Mouse (Mus musculus) MEL (cell line): ENCODE data around the gene Gatad2a. TPM values are rescaled to one million over a fixed set of nuclear protein-coding genes. Genes with fewer than 3 reads are reported as not detected.
"Not testable (repeated sequence)": the region's sequence is repeated elsewhere in the genome, so short reads cannot be mapped to it uniquely, and the experiment has no call there.

Source experiments
- DNase-seq: peaks from one replicate; pipeline ENCODE4 v3.0.0; 2011; ENCODE audit warnings: low read depth, low spot score
- H3K27ac ChIP-seq: 2 replicates; pipeline ENCODE4 v1.5.1; 2012; ENCODE audit warnings: low read depth, mild to moderate bottlenecking, control low read depth, low read length, moderate library complexity; ENCODE audit not compliant: control insufficient read depth
- H3K27me3 ChIP-seq, 2 experiments: fragments of 150-350 bp in 1 of 2; sonication (generic) in 1 of 2; 2 replicates each; pipeline ENCODE4 v1.6.1; 2012; ENCODE audit warnings: low read length in 2 of 2, mild to moderate bottlenecking in 2 of 2, improper control_type of control experiment in 1 of 2, moderate library complexity in 1 of 2; ENCODE audit not compliant: insufficient read depth in 2 of 2, control insufficient read depth in 1 of 2
- H3K36me3 ChIP-seq, 2 experiments: 2 replicates each; pipeline ENCODE4 v1.6.1; 2012 to 2014; ENCODE audit warnings: low read length in 2 of 2, improper control_type of control experiment in 1 of 2, inconsistent platforms in 1 of 2, mild to moderate bottlenecking in 1 of 2; ENCODE audit not compliant: insufficient read depth in 2 of 2, control insufficient read depth in 1 of 2
- H3K4me1 ChIP-seq, 2 experiments: fragments of 150-350 bp in 1 of 2; sonication (generic) in 1 of 2; 2 replicates each; pipeline ENCODE4 v1.6.1; 2012; ENCODE audit warnings: low read length in 2 of 2, improper control_type of control experiment in 1 of 2, mild to moderate bottlenecking in 1 of 2; ENCODE audit not compliant: insufficient read depth in 2 of 2, control insufficient read depth in 1 of 2
- H3K4me3 ChIP-seq, 2 experiments: fragments of 150-350 bp in 1 of 2; sonication (generic) in 1 of 2; 2 replicates each; pipeline ENCODE4 v1.5.1; 2012; ENCODE audit warnings: low read depth in 2 of 2, low read length in 2 of 2, mild to moderate bottlenecking in 2 of 2, moderate library complexity in 2 of 2, control low read depth in 1 of 2, improper control_type of control experiment in 1 of 2; ENCODE audit not compliant: control insufficient read depth in 1 of 2, insufficient read depth in 1 of 2
- H3K79me2 ChIP-seq: 2 replicates; pipeline ENCODE4 v1.6.1; 2012; ENCODE audit warnings: mild to moderate bottlenecking, low read length, moderate library complexity; ENCODE audit not compliant: control insufficient read depth, poor library complexity, insufficient read depth
- H3K9ac ChIP-seq: 2 replicates; pipeline ENCODE4 v1.6.1; 2012; ENCODE audit warnings: low read depth, mild to moderate bottlenecking, control low read depth, low read length, moderate library complexity; ENCODE audit not compliant: control insufficient read depth, poor library complexity, severe bottlenecking
- H3K9me3 ChIP-seq: fragments of 150-350 bp; sonication (generic); replicated peaks from 2 replicates; pipeline ENCODE4 v1.6.1; 2012; ENCODE audit warnings: mild to moderate bottlenecking, low read length, improper control_type of control experiment, moderate library complexity; ENCODE audit not compliant: insufficient read depth
- JUND ChIP-seq: IDR thresholded peaks from 2 replicates; pipeline ENCODE4 v1.6.1; 2011; ENCODE audit warnings: low read depth, mild to moderate bottlenecking, improper control_type of control experiment, low read length
- MAFK ChIP-seq: IDR thresholded peaks from 2 replicates; pipeline ENCODE4 v1.6.1; 2011; ENCODE audit warnings: low read depth, mild to moderate bottlenecking, low read length, improper control_type of control experiment, borderline replicate concordance
- MYB ChIP-seq: IDR thresholded peaks from 2 replicates; pipeline ENCODE4 v1.6.1; 2011; ENCODE audit warnings: mild to moderate bottlenecking, low read depth, low read length, improper control_type of control experiment
- POLR2A ChIP-seq, 2 experiments: IDR thresholded peaks; 2 replicates each; pipeline ENCODE4 v1.6.1; 2011 to 2012; ENCODE audit warnings: low read length in 2 of 2, mild to moderate bottlenecking in 2 of 2, control low read depth in 1 of 2, improper control_type of control experiment in 1 of 2, low read depth in 1 of 2, moderate library complexity in 1 of 2; ENCODE audit not compliant: control insufficient read depth in 1 of 2, insufficient read depth in 1 of 2, poor library complexity in 1 of 2
- POLR2AphosphoS2 ChIP-seq: IDR thresholded peaks from 2 replicates; pipeline ENCODE4 v1.6.1; 2011; ENCODE audit warnings: low read length, improper control_type of control experiment
- USF1 ChIP-seq: IDR thresholded peaks from 2 replicates; pipeline ENCODE4 v1.6.1; 2014; ENCODE audit warnings: low read depth, mild to moderate bottlenecking, inconsistent platforms, low read length, improper control_type of control experiment, moderate library complexity
- USF2 ChIP-seq, 2 experiments: IDR thresholded peaks; 2 replicates each; pipeline ENCODE4 v1.6.1; 2011 to 2012; ENCODE audit warnings: improper control_type of control experiment in 2 of 2, low read length in 2 of 2, borderline replicate concordance in 1 of 2, inconsistent platforms in 1 of 2, low read depth in 1 of 2, mild to moderate bottlenecking in 1 of 2; ENCODE audit not compliant: insufficient read depth in 1 of 2
- ZNF384 ChIP-seq: IDR thresholded peaks from 2 replicates; pipeline ENCODE4 v1.6.1; 2012; ENCODE audit warnings: low read depth, mild to moderate bottlenecking, inconsistent platforms, low read length, improper control_type of control experiment
- polyA plus RNA-seq, 2 experiments: library from polyadenylated mRNA; stranded (reverse) in 1 of 2; unstranded in 1 of 2; fragments of >175 nt in 1 of 2; fragments of >200 nt in 1 of 2; gene quantifications; 2 replicates each; pipeline versions ENCODE4 v1.2.1 to v1.2.4; 2012; ENCODE audit warnings: low replicate concordance in 2 of 2, low read depth in 1 of 2; ENCODE audit not compliant: insufficient read length in 2 of 2, insufficient read depth in 1 of 2, missing spikeins in 1 of 2
- total RNA-seq: library from RNA; depleted of rRNA; stranded (reverse); fragments of 300-350 nt; gene quantifications from 2 replicates; pipeline ENCODE4 v1.2.3, GENCODE M21; 2012

Gatad2a gene
- total and polyA plus RNA-seq, 3 experiments: 38.0 to 129 (median 111) TPM

- H3K27ac ChIP-seq, H3K4me3 ChIP-seq, H3K9ac ChIP-seq, DNase-seq, H3K9me3 ChIP-seq, H3K27me3 ChIP-seq: not testable (repeated sequence)
- Histone ChIP-seq H3K79me2 (peaks cover 59% of the 10 kb centered on the region), H3K4me1 (peaks cover 7 to 14% of the 10 kb centered on the region in 2 experiments), H3K36me3 (peaks cover 1 to 22% of the 10 kb centered on the region in 2 experiments; a peak in 3 of 4 replicates)
Observed at GRCm38 (mm10) chr8:69988936-69989335, 7.2 kb downstream of the Gatad2a start.

DNA sequence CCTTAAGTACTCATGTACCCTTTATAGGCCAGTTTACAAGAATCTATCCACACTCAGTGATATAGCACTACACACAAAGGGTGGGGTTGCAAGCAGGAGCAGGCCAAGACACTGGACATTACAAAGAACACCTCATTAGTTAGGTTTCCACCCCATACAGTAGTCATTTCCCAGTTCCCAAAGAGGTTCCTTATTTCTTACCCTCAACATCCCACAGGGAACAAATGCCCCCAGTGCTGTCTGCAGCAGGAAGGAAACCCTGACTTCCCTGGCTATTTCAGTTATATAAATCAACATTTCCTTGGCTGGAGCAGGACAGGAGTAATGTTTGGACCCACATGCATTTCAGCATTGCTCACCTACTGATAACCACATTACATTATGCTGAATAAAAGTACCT lies 8.4 kb downstream of the Gatad2a start:
- H3K27ac ChIP-seq: no peak overlapping the region
- H3K9me3 ChIP-seq: no peaks in the 10 kb centered on the region
- peaks cover 57% of the 10 kb centered on the region for H3K79me2 ChIP-seq
- H3K4me1 ChIP-seq: peaks cover 0 to 10% of the 10 kb centered on the region in 2 experiments; a peak in 3 of 4 replicates
- H3K27me3 ChIP-seq: no peaks in the 10 kb centered on the region
- DNase-seq: no peak
- H3K4me3 ChIP-seq: no peak overlapping the region
- peaks cover 1 to 14% of the 10 kb centered on the region in 2 experiments; a peak in 3 of 4 replicates for H3K36me3 ChIP-seq
- H3K9ac ChIP-seq: no peak overlapping the region
- no peak for TF ChIP-seq JUND
- TF ChIP-seq, all 39 proteins: peak for 0

GRCm38 (mm10) chr8:69984876-69985553 lies 11.2 kb downstream of the Gatad2a start:
- DNase-seq: no peak
- Histone ChIP-seq H3K36me3 (peaks cover 0 to 5% of the 10 kb centered on the region in 2 experiments; a peak in 3 of 4 replicates), H3K4me1 (peaks cover 0 to 5% of the 10 kb centered on the region in 2 experiments; a peak in 1 of 4 replicates), H3K27ac (no peak overlapping the region)
- TF ChIP-seq ZNF384 (peak; percentile 24; the same call in 1 of the 2 replicates), MYB (no peak), USF1 (no peak), POLR2A (IDR thresholded peaks at IDR 0.05; ENCODE audit: control insufficient read depth in 1 of 2, insufficient read depth in 1 of 2, low read depth in 1 of 2, low read length in 2 of 2, poor library complexity in 1 of 2) (no peak), MAFK (no peak), USF2 (IDR thresholded peaks at IDR 0.05; ENCODE audit: borderline replicate concordance in 1 of 2, insufficient read depth in 1 of 2, low read depth in 1 of 2, low read length in 2 of 2) (no peak), POLR2AphosphoS2 (no peak)
- TF ChIP-seq, all 39 proteins: peak for 1
- no peaks in the 10 kb centered on the region for H3K27me3 ChIP-seq
- no peak overlapping the region for H3K9ac ChIP-seq
- H3K79me2 ChIP-seq: peaks cover 49% of the 10 kb centered on the region
- no peaks in the 10 kb centered on the region for H3K9me3 ChIP-seq
- H3K4me3 ChIP-seq: no peak overlapping the region
